37 mouse cellular contexts compared by ENCODE assay signal in genomic region chr8:56299421-56299820, GRCm38 (mm10). TPM values are rescaled to one million over a fixed set of nuclear protein-coding genes. Genes with fewer than 3 reads are reported as not detected.
DNase-seq lines count a peak whose midpoint lies in the region; ATAC-seq lines count a peak whose summit lies in the region.
"Had no signal": no experiment of that assay in that cellular context is flagged by ENCODE, and none has a peak within 500 bp of the region (broad histone marks: within the 10 kb centered on the region; RNA-seq: fewer than 3 reads in every experiment).

No protein-coding gene starts in this region.

- 83% methylated on average over 5 of the region's 5 CpGs for WGBS in midbrain, embryonic 11.5 days

- H3K9me3 ChIP-seq in midbrain, embryonic 11.5 days (ENCODE audit: control insufficient read depth, low read length): no peaks in the 10 kb centered on the region
- H3K9me3 ChIP-seq: embryonic facial prominence, embryonic 13.5 days; forebrain, embryonic 10.5 days; forebrain, embryonic 15.5 days; heart, embryonic 10.5 days; heart, embryonic 15.5 days; hindbrain, embryonic 12.5 days; limb, embryonic 10.5 days; limb, embryonic 15.5 days; liver, embryonic 15.5 days; midbrain, embryonic 10.5 days; neural tube, embryonic 12.5 days had no signal

- no peak overlapping the region for H3K9ac ChIP-seq in midbrain, embryonic 11.5 days (ENCODE audit: low read length)
- H3K9ac ChIP-seq: embryonic facial prominence, embryonic 13.5 days; forebrain, embryonic 15.5 days; heart, embryonic 15.5 days; hindbrain, embryonic 12.5 days; limb, embryonic 15.5 days; liver, embryonic 15.5 days; neural tube, embryonic 12.5 days had no signal

- DNase-seq in 3T3-L1 (ENCODE audit: low read depth, low spot score) (peak; percentile 20), 416B (ENCODE audit: low read depth) (peak; percentile 34), adipocyte (ENCODE audit: low spot score) (peak; percentile 10)
- no peak for DNase-seq in gastrocnemius, postnatal 25 days
- DNase-seq in midbrain, embryonic 11.5 days (ENCODE audit: low spot score, missing footprints): no peak
- DNase-seq in kidney, postnatal 36 days: no peak
- DNase-seq: adrenal gland, adult 8-10 months; cerebellum, adult 11 months; cerebellum, adult 9-10 months; cerebellum, postnatal 36 days; embryo, embryonic 11 days; gastrocnemius, adult 2 months; heart, postnatal 36 days; kidney, postnatal 25 days; right cerebral cortex, adult 18-20 months; spleen, adult 18-20 months; thymus, adult 18-20 months; thymus, postnatal 25 days had no signal

- no peaks in the 10 kb centered on the region for H3K36me3 ChIP-seq in midbrain, embryonic 11.5 days (ENCODE audit: control insufficient read depth, insufficient read depth, low read length)
- H3K36me3 ChIP-seq: embryonic facial prominence, embryonic 13.5 days; forebrain, embryonic 10.5 days; forebrain, embryonic 15.5 days; heart, embryonic 10.5 days; heart, embryonic 15.5 days; hindbrain, embryonic 12.5 days; limb, embryonic 10.5 days; limb, embryonic 15.5 days; liver, embryonic 15.5 days; midbrain, embryonic 10.5 days; neural tube, embryonic 12.5 days had no signal

- H3K4me3 ChIP-seq in midbrain, embryonic 11.5 days (ENCODE audit: low read depth, low read length): no peak overlapping the region
- H3K4me3 ChIP-seq: embryonic facial prominence, embryonic 13.5 days; forebrain, embryonic 10.5 days; forebrain, embryonic 15.5 days; gastrocnemius, adult 2 months; heart, embryonic 10.5 days; heart, embryonic 15.5 days; hindbrain, embryonic 12.5 days; limb, embryonic 10.5 days; limb, embryonic 15.5 days; liver, embryonic 15.5 days; midbrain, embryonic 10.5 days; myocyte; neural tube, embryonic 12.5 days had no signal

- no peak overlapping the region for H3K27ac ChIP-seq in midbrain, embryonic 11.5 days (ENCODE audit: low read depth, low read length)
- H3K27ac ChIP-seq: embryonic facial prominence, embryonic 13.5 days; forebrain, embryonic 10.5 days; forebrain, embryonic 15.5 days; gastrocnemius, adult 2 months; heart, embryonic 10.5 days; heart, embryonic 15.5 days; hindbrain, embryonic 12.5 days; hindbrain, postnatal 0 days; limb, embryonic 10.5 days; limb, embryonic 15.5 days; liver, embryonic 15.5 days; macrophage; midbrain, embryonic 10.5 days; neural tube, embryonic 12.5 days; stomach, postnatal 0 days had no signal

- H3K27me3 ChIP-seq in midbrain, embryonic 11.5 days (ENCODE audit: control insufficient read depth, insufficient read depth, low read length): peaks cover 4% of the 10 kb centered on the region; the same call in 1 of the 2 replicates
- H3K27me3 ChIP-seq: forebrain, embryonic 15.5 days; heart, embryonic 15.5 days; neural tube, embryonic 12.5 days had no signal

- peak; percentile 84 for ATAC-seq in megakaryocyte, adult 5-6 weeks (ENCODE audit: poor library complexity, severe bottlenecking)
- no peak for ATAC-seq in midbrain, embryonic 11.5 days (ENCODE audit: low FRiP score)
- ATAC-seq: activated CD4-positive, CD25-positive, alpha-beta regulatory T cell, adult 4 months; forebrain, embryonic 15.5 days; hindbrain, postnatal 0 days; intestine, embryonic 16.5 days; midbrain, embryonic 16.5 days had no signal

- H3K4me1 ChIP-seq in midbrain, embryonic 11.5 days (ENCODE audit: control insufficient read depth, insufficient read depth, low read length): no peaks in the 10 kb centered on the region; the same call in 1 of the 2 replicates
- H3K4me1 ChIP-seq: embryonic facial prominence, embryonic 13.5 days; heart, embryonic 10.5 days; heart, embryonic 15.5 days; liver, embryonic 15.5 days had no signal

- H3K4me2 ChIP-seq in midbrain, embryonic 11.5 days: no peak overlapping the region
- H3K4me2 ChIP-seq: embryonic facial prominence, embryonic 13.5 days; forebrain, embryonic 15.5 days; heart, embryonic 15.5 days; hindbrain, embryonic 12.5 days; limb, embryonic 15.5 days; liver, embryonic 15.5 days; neural tube, embryonic 12.5 days had no signal

RNA-seq across cellular contexts. Expression of gene Hpgd, which starts 5.0 kb away (rescaled TPM):
- 55.5 and 63.0 TPM in 2 replicates for total RNA-seq in megakaryocyte, adult 5-6 weeks (2015)
- total RNA-seq in megakaryocyte, adult 5-6 weeks (2017): 52.2 and 60.6 TPM in 2 replicates
- total RNA-seq in gastrocnemius, postnatal 25 days (2021): 1 to 10 TPM; 1.7 to 2.4 TPM
- polyA plus RNA-seq in midbrain, embryonic 11.5 days (2014; fragmentation: Nextera tagmentation; extraction: Ambion mirVana): 12.7 and 13.9 TPM in 2 replicates

Comparison
In these comparisons a context has a peak if more than half of its experiments do, and no peak if none do; other contexts are left out.
1. DNase-seq: peak in 3T3-L1 (single experiment), 416B (single experiment) and adipocyte (single experiment); none in gastrocnemius, postnatal 25 days (single experiment), midbrain, embryonic 11.5 days (single experiment) and kidney, postnatal 36 days (0 of 2).
2. RNA of gene Hpgd, which starts 5.0 kb away (total RNA-seq): 52.2 to 63.0 TPM in megakaryocyte, adult 5-6 weeks; 1.7 to 2.4 TPM in gastrocnemius, postnatal 25 days; every median in the first group is over 10 times any median in the second.